Mouse (Mus musculus) kidney, embryonic 14.5 days (tissue): ENCODE results near the gene Olfr963. TPM values are rescaled to one million over a fixed set of nuclear protein-coding genes. Genes with fewer than 3 reads are reported as not detected.
"Not testable (repeated sequence)": the region's sequence is repeated elsewhere in the genome, so short reads cannot be mapped to it uniquely, and the experiment has no call there.

Experiments used
- ATAC-seq: fragments of 200-750 bp; cut with Nextera tagmentation; 2 replicates; pipeline ENCODE4 v1.8.0; 2017; ENCODE audit warnings: moderate number of reproducible peaks, mild to moderate bottlenecking, moderate TSS enrichment, moderate library complexity; ENCODE audit not compliant: low FRiP score, low TSS enrichment
- H3K27ac ChIP-seq: fragments of 300-500 bp; sonication (generic); 2 replicates; pipeline ENCODE4 v1.5.1; 2014; ENCODE audit warnings: low read depth, mild to moderate bottlenecking, low read length, moderate library complexity, mixed read lengths
- H3K27me3 ChIP-seq: fragments of 300-500 bp; sonication (generic); 2 replicates; pipeline ENCODE4 v1.6.1; 2014; ENCODE audit warnings: mild to moderate bottlenecking, low read length; ENCODE audit not compliant: control insufficient read depth, insufficient read depth
- H3K36me3 ChIP-seq: fragments of 300-500 bp; sonication (generic); 2 replicates; pipeline ENCODE4 v1.6.1; 2014; ENCODE audit warnings: low read length, mixed read lengths; ENCODE audit not compliant: control insufficient read depth, insufficient read depth
- H3K4me1 ChIP-seq: fragments of 300-500 bp; sonication (generic); 2 replicates; pipeline ENCODE4 v1.6.1; 2014; ENCODE audit warnings: low read length, mixed read lengths; ENCODE audit not compliant: control insufficient read depth, insufficient read depth
- H3K4me2 ChIP-seq: fragments of 300-500 bp; sonication (generic); replicated peaks from 2 replicates; pipeline ENCODE4 v1.6.1; 2014; ENCODE audit warnings: low read depth, mild to moderate bottlenecking, low read length
- H3K4me3 ChIP-seq: fragments of 300-500 bp; sonication (generic); 2 replicates; pipeline ENCODE4 v1.5.1; 2014; ENCODE audit warnings: mild to moderate bottlenecking, low read length
- H3K9ac ChIP-seq: fragments of 300-500 bp; sonication (generic); 2 replicates; pipeline ENCODE4 v1.6.1; 2014; ENCODE audit warnings: low read depth, mild to moderate bottlenecking, low read length, moderate library complexity
- H3K9me3 ChIP-seq: fragments of 300-500 bp; sonication (generic); 2 replicates; pipeline ENCODE4 v1.6.1; 2016; ENCODE audit warnings: low read length; ENCODE audit not compliant: control insufficient read depth
- WGBS: fragments of 180-500 bp; shearing (Covaris S2); extraction: QIAGEN DNeasy Blood & Tissue Kit; methylation state at CpG from one replicate; pipeline ENCODE4 v1.1.7; 2014; 5-methylcytosine and 5-hydroxymethylcytosine counted together
- polyA plus RNA-seq: library from polyadenylated mRNA; unstranded; fragments of >200 nt; fragmentation: Nextera tagmentation; extraction: Ambion mirVana; gene quantifications from 2 replicates; pipeline ENCODE4 v1.2.1, GENCODE M21; 2014

Gene Olfr963
- polyA plus RNA-seq, 1 experiment from 2014 or later: not detected

DNA sequence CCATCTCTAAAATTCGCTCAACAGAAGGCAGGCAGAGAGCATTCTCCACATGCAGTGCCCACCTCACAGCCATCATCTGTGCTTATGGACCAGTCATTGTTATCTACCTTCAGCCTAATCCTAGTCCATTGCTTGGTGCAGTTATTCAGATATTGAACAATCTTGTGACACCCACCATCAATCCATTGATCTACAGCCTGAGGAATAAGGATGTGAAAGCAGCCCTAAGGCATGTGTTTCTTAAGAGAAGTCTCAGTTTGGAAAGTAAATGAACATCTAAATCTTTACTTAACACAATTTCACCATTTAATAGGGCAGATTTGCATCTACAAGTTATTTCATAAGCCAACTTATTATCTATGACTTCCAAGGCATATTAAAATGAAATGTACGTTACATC, 2.7 kb downstream of the Olfr963 start:
- no peak overlapping the region for H3K4me3 ChIP-seq
- H3K9ac ChIP-seq: no peak overlapping the region
- no peaks in the 10 kb centered on the region for H3K9me3 ChIP-seq
- no peak for ATAC-seq
- H3K4me2 ChIP-seq: no peak overlapping the region
- H3K27me3 ChIP-seq: no peaks in the 10 kb centered on the region
- no peaks in the 10 kb centered on the region for H3K36me3 ChIP-seq
- H3K27ac ChIP-seq: no peak overlapping the region
- WGBS: 88% methylated on average over 2 of the region's 2 CpGs
- no peaks in the 10 kb centered on the region for H3K4me1 ChIP-seq

DNA sequence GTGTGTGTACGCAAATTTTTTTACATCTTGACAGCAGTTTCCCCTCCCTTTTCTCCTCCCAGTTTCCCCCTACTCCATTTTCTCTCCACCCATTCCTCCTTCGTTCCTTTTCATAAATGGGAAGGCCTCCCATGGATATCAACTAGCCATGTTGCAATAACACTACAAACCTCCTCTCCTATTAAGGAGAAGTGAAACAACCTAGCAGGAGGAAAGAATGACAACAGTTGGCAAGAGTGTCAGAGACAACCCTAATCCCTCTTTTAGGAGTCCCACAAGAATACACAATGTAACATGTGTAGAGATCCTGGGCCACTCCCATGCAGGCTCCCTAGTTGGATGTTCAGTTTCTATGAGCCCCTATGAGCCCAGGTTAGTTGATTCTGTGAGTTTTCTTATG, 7.8 kb downstream of the Olfr963 start:
- H3K9ac ChIP-seq: no peak overlapping the region
- H3K36me3 ChIP-seq: no peaks in the 10 kb centered on the region
- H3K4me2 ChIP-seq: no peak overlapping the region
- no peak for ATAC-seq
- H3K27me3 ChIP-seq: no peaks in the 10 kb centered on the region
- no peaks in the 10 kb centered on the region for H3K9me3 ChIP-seq
- 86% methylated on average over 2 of the region's 2 CpGs for WGBS
- no peak overlapping the region for H3K4me3 ChIP-seq
- no peaks in the 10 kb centered on the region for H3K4me1 ChIP-seq
- no peak overlapping the region for H3K27ac ChIP-seq

DNA sequence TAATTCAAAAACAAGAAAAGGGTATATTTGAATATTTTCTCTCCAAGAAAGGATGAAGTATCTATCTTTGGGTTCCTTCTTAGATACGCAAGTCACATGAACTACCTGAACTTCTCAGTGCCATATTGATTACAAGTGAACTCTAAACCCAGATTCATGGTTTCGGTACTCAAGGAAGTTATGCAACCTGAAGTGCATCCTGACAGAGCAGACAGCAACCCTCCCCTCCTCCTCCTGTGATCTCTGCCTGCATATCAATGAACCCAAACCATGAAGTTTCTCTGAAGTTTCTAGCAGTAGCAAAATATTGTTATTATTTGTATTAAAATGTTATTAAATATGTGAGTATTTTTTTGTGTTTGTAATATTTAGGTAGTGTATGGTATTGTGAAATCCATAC, 11.6 kb downstream of the Olfr963 start:
- no peak overlapping the region for H3K9ac ChIP-seq
- H3K27me3 ChIP-seq: no peaks in the 10 kb centered on the region
- no peak overlapping the region for H3K27ac ChIP-seq
- no peaks in the 10 kb centered on the region for H3K9me3 ChIP-seq
- H3K4me2 ChIP-seq: no peak overlapping the region
- 95% methylated on average over 2 of the region's 2 CpGs for WGBS
- no peak overlapping the region for H3K4me3 ChIP-seq
- no peaks in the 10 kb centered on the region for H3K4me1 ChIP-seq
- no peaks in the 10 kb centered on the region for H3K36me3 ChIP-seq
- no peak for ATAC-seq

DNA sequence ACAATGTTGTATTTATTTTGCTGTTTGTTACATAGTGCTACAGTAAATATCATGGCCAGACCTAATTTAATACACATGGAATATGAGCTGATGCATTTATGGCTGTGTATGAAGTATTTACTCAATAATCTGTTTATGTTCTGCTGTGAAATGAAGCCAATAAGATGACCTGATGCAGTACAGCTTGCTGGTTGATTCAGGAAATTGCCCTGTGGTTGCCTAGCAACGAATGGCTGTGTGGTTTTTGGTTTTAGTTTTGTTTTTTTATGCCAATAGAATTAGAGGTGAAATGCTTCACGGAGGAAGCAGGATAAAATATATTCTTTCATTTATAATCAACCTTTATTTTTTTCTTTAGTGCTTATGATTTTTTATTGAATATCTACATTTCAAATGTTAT, 12.3 kb downstream of the Olfr963 start:
- Histone ChIP-seq H3K4me1 (no peaks in the 10 kb centered on the region), H3K27me3 (no peaks in the 10 kb centered on the region), H3K4me3 (no peak overlapping the region), H3K9ac (no peak overlapping the region), H3K4me2 (no peak overlapping the region), H3K9me3 (no peaks in the 10 kb centered on the region), H3K36me3 (no peaks in the 10 kb centered on the region), H3K27ac (no peak overlapping the region)
- 65% methylated on average over 2 of the region's 2 CpGs for WGBS
- ATAC-seq: no peak

DNA sequence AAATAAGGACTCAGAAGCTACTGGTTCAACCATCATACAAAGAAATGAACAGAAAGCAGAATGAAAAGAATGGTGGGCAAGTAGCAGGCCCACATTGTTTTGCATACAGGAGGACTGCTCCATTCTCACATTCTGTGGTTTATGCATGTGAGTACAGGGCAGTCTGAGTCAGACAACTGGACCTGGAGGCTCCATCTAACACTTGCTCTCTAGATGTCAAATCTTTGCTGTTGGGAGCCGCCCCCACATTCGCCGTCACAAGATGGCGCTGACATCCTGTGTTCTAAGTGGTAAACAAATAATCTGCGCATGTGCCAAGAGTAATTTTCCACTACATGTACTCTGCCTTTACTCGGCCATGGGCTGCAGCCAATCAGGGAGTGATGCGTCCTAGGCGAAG, 34.1 kb downstream of the Olfr963 start:
- H3K4me1 ChIP-seq, H3K27me3 ChIP-seq, H3K9ac ChIP-seq, H3K27ac ChIP-seq, H3K36me3 ChIP-seq, H3K4me3 ChIP-seq, H3K9me3 ChIP-seq, ATAC-seq, H3K4me2 ChIP-seq: not testable (repeated sequence)
- 87% methylated on average over 6 of the region's 8 CpGs for WGBS

DNA sequence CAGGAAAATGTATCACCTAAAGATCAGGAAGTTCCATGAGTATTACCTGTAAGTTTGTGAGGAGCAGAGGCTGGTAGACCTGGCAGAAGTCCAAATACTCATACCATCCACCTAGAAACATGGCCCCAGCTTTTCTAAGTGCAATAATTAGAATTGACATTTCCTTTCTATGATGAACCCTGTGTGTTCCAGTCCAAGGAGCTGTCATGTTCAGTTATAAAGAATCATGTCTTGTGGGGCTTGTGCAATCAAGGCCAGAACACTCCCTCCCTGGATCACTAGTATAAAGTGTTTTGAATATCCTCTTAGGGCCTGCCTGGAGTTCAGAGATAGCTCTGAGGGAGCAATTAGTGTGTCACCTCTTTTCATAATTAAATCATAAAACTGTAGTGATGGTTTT, 40.0 kb downstream of the Olfr963 start, which contains the start of gene Olfr149:
TSS of gene Olfr149 (minus strand) at position 101 of the 400 bp plus-strand sequence.
- no peaks in the 10 kb centered on the region for H3K9me3 ChIP-seq
- no peaks in the 10 kb centered on the region for H3K36me3 ChIP-seq
- no peaks in the 10 kb centered on the region for H3K27me3 ChIP-seq
- no peak within 1 kb of the TSS for H3K4me2 ChIP-seq
- H3K4me1 ChIP-seq: no peaks in the 10 kb centered on the region
- H3K9ac ChIP-seq: no peak within 1 kb of the TSS
- H3K4me3 ChIP-seq: no peak within 1 kb of the TSS
- no peak for ATAC-seq
- no peak within 1 kb of the TSS for H3K27ac ChIP-seq

DNA sequence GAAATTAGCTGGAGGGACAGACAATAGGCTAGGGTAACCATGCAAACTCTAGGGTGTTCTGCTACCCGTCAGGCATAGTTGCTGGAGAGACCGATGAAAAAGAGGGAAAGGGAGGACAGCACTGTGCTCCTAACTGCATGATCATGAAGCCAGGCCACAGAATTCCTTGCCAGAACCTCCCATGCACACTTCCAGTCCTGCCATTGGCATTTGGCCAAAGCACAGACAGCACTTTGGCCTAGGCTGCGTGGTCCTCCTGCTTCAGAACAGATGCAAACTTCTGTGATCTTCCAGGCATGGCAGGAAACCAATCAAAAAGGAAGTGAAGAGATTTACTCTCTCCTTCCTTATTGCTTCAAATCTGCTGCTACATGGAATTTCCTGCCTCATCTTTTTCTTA, 42.0 kb downstream of the Olfr963 start:
- H3K4me2 ChIP-seq: no peak overlapping the region
- peak; percentile 82; the same call in 1 of the 2 replicates for ATAC-seq
- no peak overlapping the region for H3K27ac ChIP-seq
- WGBS: 56% methylated on average over 3 of the region's 3 CpGs
- H3K36me3 ChIP-seq: no peaks in the 10 kb centered on the region
- H3K9ac ChIP-seq: no peak overlapping the region
- no peaks in the 10 kb centered on the region for H3K9me3 ChIP-seq
- no peaks in the 10 kb centered on the region for H3K27me3 ChIP-seq
- no peaks in the 10 kb centered on the region for H3K4me1 ChIP-seq
- no peak overlapping the region for H3K4me3 ChIP-seq

DNA sequence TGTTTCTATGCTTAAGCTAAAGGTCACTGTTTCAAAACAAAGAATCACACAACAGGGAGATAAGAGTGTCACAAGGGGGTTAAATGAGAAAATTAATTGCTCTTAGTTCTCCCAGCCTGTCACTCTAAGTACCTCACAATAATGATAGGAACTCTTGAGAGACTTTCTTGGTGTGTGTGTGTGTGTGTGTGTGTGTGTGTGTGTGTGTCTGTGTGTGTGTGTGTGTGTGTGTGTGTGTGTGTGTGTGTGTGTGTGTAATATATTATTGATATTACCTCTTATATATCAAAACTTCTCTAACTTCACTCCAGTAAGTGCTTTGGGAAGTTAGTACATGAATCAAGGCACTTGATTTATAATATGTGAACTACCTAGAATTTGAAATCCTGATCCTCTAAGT, 44.0 kb downstream of the Olfr963 start, which contains the start of gene Olfr965:
TSS of gene Olfr965 (plus strand) at position 301 of the 400 bp plus-strand sequence.
- Histone ChIP-seq H3K9ac (no peak within 1 kb of the TSS), H3K4me1 (no peaks in the 10 kb centered on the region), H3K4me3 (no peak within 1 kb of the TSS), H3K9me3 (no peaks in the 10 kb centered on the region), H3K27ac (no peak within 1 kb of the TSS), H3K36me3 (no peaks in the 10 kb centered on the region), H3K4me2 (no peak within 1 kb of the TSS), H3K27me3 (no peaks in the 10 kb centered on the region)
- ATAC-seq: no peak
